Mouse (Mus musculus) cerebellum, adult 2 months (tissue): ENCODE results near the gene Nxn. TPM values are rescaled to one million over a fixed set of nuclear protein-coding genes. Genes with fewer than 3 reads are reported as not detected.

Source experiments
- DNase-seq, 2 experiments: peaks; one replicate each; pipeline ENCODE4 v3.0.0; 2021
- H3K27ac ChIP-seq: fragments of 200-500 bp; 2 replicates; pipeline ENCODE4 v1.5.1; 2012; ENCODE audit warnings: low read length, control low read depth, inconsistent platforms; ENCODE audit not compliant: insufficient read depth
- H3K27me3 ChIP-seq: fragments of 200-500 bp; 2 replicates; pipeline ENCODE4 v1.6.1; 2012; ENCODE audit warnings: inconsistent platforms, mild to moderate bottlenecking, low read length, moderate library complexity; ENCODE audit not compliant: control insufficient read depth, insufficient read depth
- H3K4me1 ChIP-seq: fragments of 200-500 bp; 2 replicates; pipeline ENCODE4 v1.6.1; 2011; ENCODE audit warnings: low read length; ENCODE audit not compliant: control insufficient read depth, insufficient read depth
- H3K4me3 ChIP-seq: fragments of 200-500 bp; replicated peaks from 2 replicates; pipeline ENCODE3; 2011; ENCODE audit warnings: mild to moderate bottlenecking, low read depth, low read length, control low read depth; ENCODE audit not compliant: insufficient read depth
- CTCF ChIP-seq: fragments of 200-500 bp; IDR thresholded peaks from 2 replicates; pipeline ENCODE4 v1.5.1; 2011; ENCODE audit warnings: low read depth, mild to moderate bottlenecking, control low read depth, low read length, moderate library complexity, borderline replicate concordance; ENCODE audit not compliant: insufficient read depth
- POLR2A ChIP-seq: fragments of 200-500 bp; IDR thresholded peaks from 2 replicates; pipeline ENCODE4 v1.6.1; 2011; ENCODE audit warnings: low read length, control low read depth, borderline replicate concordance; ENCODE audit not compliant: insufficient read depth
- WGBS: fragments of 180-500 bp; shearing (Covaris S2); methylation state at CpG from one replicate; pipeline ENCODE4 v1.1.7; 2018; 5-methylcytosine and 5-hydroxymethylcytosine counted together
- polyA plus RNA-seq: library from polyadenylated mRNA; depleted of rRNA; stranded (reverse); fragments of >200 nt; gene quantifications from 2 replicates; pipeline ENCODE4 v1.2.3, GENCODE M21; 2012

Gene Nxn
- polyA plus RNA-seq, 1 experiment: 24.3 TPM

DNA sequence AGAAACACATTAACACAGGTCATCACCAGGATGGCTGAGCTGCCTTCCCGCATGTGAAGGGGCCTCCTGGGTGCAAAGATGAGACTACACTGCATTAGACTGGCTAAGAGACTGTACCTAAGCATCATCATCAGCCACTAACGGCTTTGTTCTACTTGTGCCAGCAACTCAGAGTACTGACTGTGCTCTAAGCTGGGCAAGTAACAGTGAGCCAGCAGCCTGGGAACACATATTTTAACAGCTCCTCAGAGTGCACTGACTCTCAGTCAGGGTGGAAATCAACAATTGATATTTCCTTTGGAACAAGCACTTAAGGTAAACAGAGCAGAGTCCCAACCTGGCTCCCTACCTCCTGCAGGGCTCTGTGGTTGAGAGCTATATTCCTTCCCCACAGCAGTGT is 26.8 kb downstream of the Nxn start:
- 10% methylated on average over 2 of the region's 2 CpGs for WGBS
- DNase-seq: peak; percentile 46 to 47
- H3K27ac ChIP-seq: peak overlapping the region; percentile 61

DNA sequence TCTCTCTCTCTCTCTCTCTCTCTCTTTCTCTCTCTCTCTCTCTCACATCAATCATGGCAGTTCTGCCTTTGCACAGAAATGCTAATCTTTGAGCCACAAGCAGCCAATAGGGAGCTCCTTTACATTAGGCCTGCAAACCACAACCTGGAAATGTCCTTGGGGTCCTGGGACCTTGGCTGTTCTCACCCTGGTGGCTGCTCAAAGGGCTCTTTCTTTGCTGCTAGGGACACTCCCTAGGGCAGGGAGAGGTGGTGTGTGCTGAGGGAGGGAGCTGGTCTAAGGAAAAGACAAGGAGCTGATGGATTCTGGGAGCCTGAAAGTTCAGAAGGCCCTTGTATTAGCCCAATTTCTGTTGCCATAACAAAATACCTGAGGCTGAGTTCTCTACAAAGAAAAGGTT is 28.4 kb downstream of the Nxn start:
- Histone ChIP-seq H3K4me3 (no peak overlapping the region), H3K27ac (no peak overlapping the region), H3K27me3 (no peaks in the 10 kb centered on the region), H3K4me1 (peaks cover 26% of the 10 kb centered on the region)
- DNase-seq: no peak
- no peak for TF ChIP-seq POLR2A
- TF ChIP-seq CTCF: no peak

More for the DNA sequence above, 26.8 kb downstream of the Nxn start:
- no peaks in the 10 kb centered on the region for H3K27me3 ChIP-seq
- H3K4me1 ChIP-seq: peaks cover 31% of the 10 kb centered on the region
- no peak for TF ChIP-seq POLR2A
- no peak for TF ChIP-seq CTCF
- no peak overlapping the region for H3K4me3 ChIP-seq

DNA sequence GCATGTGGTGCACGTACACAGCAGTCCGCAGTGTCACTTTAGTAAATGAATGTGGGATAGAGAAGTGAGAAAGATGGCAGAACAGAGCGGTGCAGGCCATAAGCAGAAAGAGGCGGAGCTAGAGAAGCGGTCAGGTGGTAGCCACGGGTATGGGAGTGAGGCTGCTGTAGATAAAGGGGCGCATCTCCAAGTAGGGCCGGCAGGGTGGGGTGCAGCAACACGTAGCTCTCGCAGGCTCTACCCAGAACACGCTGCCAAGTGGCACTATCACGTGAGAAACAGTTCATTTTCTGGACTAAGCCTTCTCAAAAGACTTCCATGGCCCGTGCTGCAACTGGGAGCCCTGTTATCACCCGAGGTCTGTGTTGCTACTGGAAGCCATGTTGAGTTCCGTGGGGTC is 32.2 kb downstream of the Nxn start:
- TF ChIP-seq POLR2A: no peak
- TF ChIP-seq CTCF: no peak
- no peak overlapping the region for H3K27ac ChIP-seq
- H3K27me3 ChIP-seq: no peaks in the 10 kb centered on the region
- H3K4me1 ChIP-seq: peaks cover 21% of the 10 kb centered on the region
- 73% methylated on average over 15 of the region's 15 CpGs for WGBS
- DNase-seq: no peak
- H3K4me3 ChIP-seq: no peak overlapping the region

DNA sequence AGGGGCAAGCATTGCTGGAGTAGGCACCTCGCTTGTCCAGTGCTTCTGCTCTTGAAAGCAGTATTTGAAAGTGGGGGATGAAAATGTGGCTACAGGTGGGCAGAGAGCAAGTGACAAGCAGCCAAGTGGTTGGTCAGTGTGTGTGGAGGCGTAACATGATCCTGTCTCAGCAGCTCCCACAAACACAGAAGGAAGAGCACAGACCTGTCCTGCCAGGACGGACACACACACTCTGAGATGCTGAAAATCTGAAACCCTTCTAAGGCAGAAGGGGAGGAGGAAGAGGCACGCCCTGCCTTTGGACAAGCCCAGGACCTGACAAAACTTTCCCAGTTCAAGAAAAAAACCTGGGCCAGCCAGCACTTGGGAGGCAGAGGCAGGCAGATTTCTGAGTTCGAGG is 34.9 kb downstream of the Nxn start:
- TF ChIP-seq CTCF: no peak
- TF ChIP-seq POLR2A: no peak
- H3K27me3 ChIP-seq: no peaks in the 10 kb centered on the region
- WGBS: 71% methylated on average over 5 of the region's 5 CpGs
- peak overlapping the region; percentile 24; the same call in 1 of the 2 replicates for H3K27ac ChIP-seq
- peaks cover 21% of the 10 kb centered on the region for H3K4me1 ChIP-seq
- H3K4me3 ChIP-seq: no peak overlapping the region
- DNase-seq: no peak

DNA sequence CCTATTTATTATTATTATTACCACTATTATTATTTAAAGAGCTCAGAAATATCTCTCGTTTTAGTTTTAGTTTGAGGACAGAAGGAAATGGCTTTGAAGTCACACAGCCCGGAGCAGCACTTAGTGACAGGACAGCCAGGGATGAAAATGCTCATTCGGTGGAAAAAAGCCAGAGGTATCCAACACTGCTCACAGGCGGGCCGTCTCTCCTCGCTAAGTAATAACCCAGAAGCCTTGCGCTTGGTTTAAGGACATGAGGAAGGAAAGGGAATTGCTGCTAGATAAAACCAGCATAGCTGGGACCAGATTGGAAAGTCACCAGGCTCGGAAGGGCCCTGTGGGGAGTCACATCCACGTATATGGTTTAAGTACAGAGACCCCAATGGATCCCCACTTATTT is 35.3 kb downstream of the Nxn start:
- no peaks in the 10 kb centered on the region for H3K27me3 ChIP-seq
- TF ChIP-seq CTCF (no peak), POLR2A (no peak)
- H3K27ac ChIP-seq: peak overlapping the region; percentile 24; the same call in 1 of the 2 replicates
- 8% methylated on average over 9 of the region's 9 CpGs for whole genome bisulfite sequencing
- DNase-seq: peak in 1 of 2 experiments; percentile 58
- H3K4me1 ChIP-seq: peaks cover 22% of the 10 kb centered on the region
- no peak overlapping the region for H3K4me3 ChIP-seq

DNA sequence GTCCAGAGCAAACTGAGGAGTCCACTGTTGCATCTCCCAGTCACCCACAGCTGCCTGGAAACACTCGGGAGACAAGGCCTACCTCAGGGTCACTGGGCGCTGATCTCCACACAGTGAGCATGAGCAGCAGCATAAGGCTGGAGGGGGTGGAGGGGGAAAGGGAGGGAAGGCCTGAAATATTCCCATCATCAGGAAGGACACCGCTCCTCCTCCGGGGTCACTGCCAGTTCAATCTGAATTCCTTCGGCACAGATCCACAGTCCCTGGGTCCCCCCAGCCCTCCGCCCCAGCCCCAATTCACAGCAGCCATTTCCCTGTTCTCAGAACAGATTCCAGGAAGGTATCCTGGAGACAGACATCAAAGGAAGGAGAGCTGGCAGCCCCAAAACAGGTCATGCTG is 35.8 kb downstream of the Nxn start:
- no peak for DNase-seq
- Histone ChIP-seq H3K27ac (no peak overlapping the region), H3K4me1 (peaks cover 23% of the 10 kb centered on the region), H3K4me3 (no peak overlapping the region), H3K27me3 (no peaks in the 10 kb centered on the region)
- 22% methylated on average over 6 of the region's 6 CpGs for WGBS
- TF ChIP-seq POLR2A: no peak
- no peak for TF ChIP-seq CTCF

DNA sequence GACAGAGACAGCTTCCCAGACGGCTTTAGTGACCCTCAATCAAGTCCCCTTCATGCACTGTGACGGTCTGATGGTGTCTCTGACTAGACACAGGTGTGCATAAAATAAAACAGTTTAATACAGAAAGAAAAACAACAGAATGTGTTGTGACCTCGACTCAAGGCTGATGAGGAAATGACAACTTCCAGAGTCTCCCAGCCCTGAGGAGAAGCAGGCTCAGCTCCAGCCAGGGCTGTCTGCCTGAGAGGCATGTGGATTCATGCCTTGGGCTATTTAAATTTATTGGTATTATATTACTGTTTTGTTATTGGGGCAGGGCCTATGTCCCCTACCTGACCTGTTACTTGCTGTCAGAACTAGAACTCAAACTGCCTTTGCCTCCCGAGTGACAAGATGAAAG is 37.5 kb downstream of the Nxn start:
- 77% methylated on average over 4 of the region's 4 CpGs for WGBS

DNA sequence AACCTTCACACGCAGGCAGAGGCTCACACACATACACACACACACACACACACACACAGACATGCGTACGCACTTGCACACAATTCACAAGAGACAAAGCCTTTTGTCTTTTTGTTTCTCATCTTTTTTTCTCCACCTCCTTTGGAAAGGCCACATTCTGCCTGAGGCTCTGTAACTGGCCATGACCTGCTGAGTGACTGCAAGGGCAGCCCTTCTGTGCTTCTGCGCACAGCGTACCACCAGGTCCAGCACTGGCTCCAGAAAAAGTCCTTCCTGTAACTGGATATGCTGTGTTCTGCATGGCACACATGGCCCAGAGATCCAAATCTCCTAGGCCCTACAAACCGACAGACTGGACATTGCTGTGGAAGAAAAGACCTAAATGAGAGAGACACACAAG is 38.7 kb downstream of the Nxn start:
- Histone ChIP-seq H3K27ac (no peak overlapping the region), H3K4me1 (peaks cover 35% of the 10 kb centered on the region)
- WGBS: 71% methylated on average over 6 of the region's 6 CpGs

More for the DNA sequence above, 37.5 kb downstream of the Nxn start:
- Histone ChIP-seq H3K4me3 (no peak overlapping the region), H3K27ac (no peak overlapping the region), H3K4me1 (peaks cover 31% of the 10 kb centered on the region), H3K27me3 (no peaks in the 10 kb centered on the region)
- no peak for DNase-seq
- TF ChIP-seq POLR2A (no peak), CTCF (no peak)

More for the DNA sequence above, 38.7 kb downstream of the Nxn start:
- no peak for TF ChIP-seq POLR2A
- TF ChIP-seq CTCF: no peak
- no peak overlapping the region for H3K4me3 ChIP-seq
- no peaks in the 10 kb centered on the region for H3K27me3 ChIP-seq
- no peak for DNase-seq
